Mouse (Mus musculus) inflammation-experienced regulatory T-cells (primary cell): ENCODE results near the gene Defa28. TPM values are rescaled to one million over a fixed set of nuclear protein-coding genes. Genes with fewer than 3 reads are reported as not detected.

ENCODE experiments used
- polyA plus RNA-seq, 2 experiments: library from polyadenylated mRNA; unstranded; fragments of 100-300 nt; shearing (Covaris generic); gene quantifications; one replicate each; pipeline ENCODE4 v1.2.1; 2017

Defa28 gene
- not detected for polyA plus RNA-seq

DNA sequence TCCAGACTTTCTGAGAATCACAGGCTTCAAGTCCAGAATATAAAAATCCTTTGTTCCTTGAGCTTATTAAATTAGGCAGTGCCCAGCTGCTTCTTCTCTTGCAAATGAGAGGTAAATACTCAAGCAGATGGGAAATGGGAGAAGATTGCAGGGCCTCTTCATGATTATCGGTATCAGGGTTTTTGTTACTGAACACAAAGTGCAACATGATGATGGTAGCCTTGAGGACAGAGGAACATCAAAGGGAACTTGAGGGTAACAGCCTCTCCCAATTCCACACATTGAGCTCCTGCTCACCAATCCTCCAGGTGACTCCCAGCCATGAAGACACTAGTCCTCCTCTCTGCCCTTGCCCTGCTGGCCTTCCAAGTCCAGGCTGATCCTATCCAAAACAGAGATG lies at the start of gene Defa28:
Defa28 (plus strand) TSS at position 301 of the 400 bp plus-strand sequence.

DNA sequence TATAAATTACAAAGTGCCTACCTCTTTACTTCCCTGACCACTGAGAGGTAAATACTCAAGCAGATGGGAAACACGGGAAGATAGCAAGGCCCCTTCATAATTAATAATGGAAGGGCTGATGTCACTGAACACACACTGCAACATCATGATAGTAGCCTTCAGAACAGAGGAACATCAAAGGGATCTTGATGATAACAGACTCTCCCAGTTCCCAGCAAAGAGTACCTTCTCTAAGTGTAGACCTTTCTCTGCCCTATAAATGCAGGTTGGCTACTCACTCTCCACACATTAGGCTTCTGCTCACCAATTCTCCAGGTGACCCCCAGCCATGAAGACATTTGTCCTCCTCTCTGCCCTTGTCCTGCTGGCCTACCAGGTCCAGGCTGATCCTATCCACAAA lies 17.7 kb upstream of the Defa28 start, which contains the start of gene Defa37:
Defa37 (plus strand) TSS at position 301 of the 400 bp plus-strand sequence.

DNA sequence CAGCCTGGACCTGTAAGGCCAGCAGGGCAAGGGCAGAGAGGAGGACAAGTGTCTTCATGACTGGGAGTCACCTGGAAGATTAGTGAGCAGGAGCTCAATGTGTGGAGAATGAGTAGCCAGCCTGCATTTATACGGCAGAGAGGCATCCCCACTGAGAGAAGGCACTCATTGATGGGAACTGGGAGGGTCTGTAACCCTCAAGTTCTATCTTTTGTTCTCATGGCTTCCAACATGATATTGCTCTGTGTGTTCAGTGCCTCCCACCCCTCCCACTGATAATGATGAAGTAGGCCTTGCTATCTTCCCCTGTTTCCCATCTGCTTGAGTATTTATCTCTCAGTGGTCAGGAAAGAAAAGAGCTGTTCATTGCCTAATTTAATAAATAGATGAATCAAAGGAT lies 11.6 kb downstream of the Defa28 start, which contains the start of gene Gm7861:
Gm7861 (minus strand) TSS at position 101 of the 400 bp plus-strand sequence.

DNA sequence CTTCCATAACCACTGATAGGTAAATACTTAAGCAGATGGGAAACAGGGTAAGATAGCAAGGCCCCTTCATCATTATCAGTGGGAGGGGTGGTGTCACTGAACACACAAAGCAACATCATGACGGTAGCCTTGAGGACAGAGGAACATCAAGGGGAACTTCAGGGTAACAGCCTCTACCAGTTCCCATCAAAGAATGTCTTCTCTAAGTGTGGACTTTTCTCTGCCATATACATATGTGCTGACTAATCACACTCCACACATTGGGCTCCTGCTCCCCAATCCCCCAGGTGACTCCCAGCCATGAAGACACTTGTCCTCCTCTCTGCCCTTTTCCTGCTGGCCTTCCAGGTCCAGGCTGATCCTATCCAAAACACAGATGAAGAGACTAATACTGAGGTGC lies 35.1 kb downstream of the Defa28 start, which contains the start of gene Defa26:
Defa26 (plus strand) TSS at position 301 of the 400 bp plus-strand sequence.

Other genes with a start within 250 kb of the Defa28 start
- not detected for gene Defa2, start 204.5 kb upstream of the Defa28 start, polyA plus RNA-seq
- gene Defa33, start 191.2 kb upstream of the Defa28 start, polyA plus RNA-seq: not detected
- not detected for gene Defa36, start 155.6 kb upstream of the Defa28 start, polyA plus RNA-seq
- not detected for gene Gm7849, start 126.4 kb upstream of the Defa28 start, polyA plus RNA-seq
- gene Defa20, start 73.7 kb upstream of the Defa28 start, polyA plus RNA-seq: not detected
- gene Defa32, start 54.0 kb upstream of the Defa28 start, polyA plus RNA-seq: not detected
- not detected for gene Defa37, start 17.6 kb upstream of the Defa28 start, polyA plus RNA-seq
- gene Gm7861, start 11.5 kb downstream of the Defa28 start, polyA plus RNA-seq: not detected
- not detected for gene Defa26, start 35.2 kb downstream of the Defa28 start, polyA plus RNA-seq
- not detected for gene Defa17, start 72.8 kb downstream of the Defa28 start, polyA plus RNA-seq
- not detected for gene Defa34, start 82.8 kb downstream of the Defa28 start, polyA plus RNA-seq
- not detected for gene AY761184, start 120.6 kb downstream of the Defa28 start, polyA plus RNA-seq
- gene Defa24, start 151.5 kb downstream of the Defa28 start, polyA plus RNA-seq: not detected
- gene Defb50, start 240.5 kb downstream of the Defa28 start, polyA plus RNA-seq: not detected